9 mouse cellular contexts compared by ENCODE assay signal in the genomic region with DNA sequence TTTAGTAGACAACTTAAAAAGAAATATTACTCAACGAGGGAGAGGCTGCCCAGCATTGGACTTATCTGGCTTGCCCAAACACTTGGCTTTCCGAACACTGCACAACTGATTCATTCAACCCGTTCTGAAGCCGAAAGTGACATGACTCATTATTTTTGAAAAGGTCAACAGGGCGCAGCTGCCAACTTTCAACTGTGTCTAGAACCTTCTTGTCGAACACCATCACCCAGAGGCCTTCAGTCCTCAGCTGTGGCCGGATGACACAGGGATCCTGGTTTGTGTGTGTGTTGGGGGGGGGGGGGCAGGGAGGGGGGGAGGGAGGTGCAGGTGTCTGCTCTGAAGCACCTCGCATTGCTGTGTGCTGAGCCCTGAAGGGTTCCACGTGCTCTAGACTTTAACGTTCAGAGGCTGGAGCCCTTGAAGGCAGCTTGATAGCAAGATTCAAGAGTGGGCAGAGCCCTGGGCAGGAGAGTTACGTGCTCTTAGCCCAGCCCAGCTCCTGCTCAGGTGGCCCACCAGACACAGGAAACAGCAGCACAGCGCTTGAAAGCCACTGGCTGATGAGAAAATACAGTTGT.
A peak's percentile ranks its signal among the peaks of the same experiment; 100 is the strongest.
DNase-seq lines count a peak whose midpoint lies in the region; ATAC-seq and TF ChIP-seq lines count a peak whose summit lies in the region.
"Had no signal": no experiment of that assay in that cellular context is flagged by ENCODE, and none has a peak within 500 bp of the region (broad histone marks: within the 10 kb centered on the region; RNA-seq: fewer than 3 reads in every experiment).

No protein-coding gene starts in this region.

- peaks cover 5% of the 10 kb centered on the region; the same call in 1 of the 2 replicates for H3K4me1 ChIP-seq in lung, postnatal 0 days (ENCODE audit: insufficient read depth, low read depth, low read length)
- H3K4me1 ChIP-seq in hindbrain, postnatal 0 days (ENCODE audit: insufficient read depth, low read length) = no peaks in the 10 kb centered on the region

- WGBS in lung, postnatal 0 days = 46% methylated on average over 12 of the region's 12 CpGs
- 74% methylated on average over 12 of the region's 12 CpGs for WGBS in hindbrain, postnatal 0 days

- DNase-seq in urinary bladder, postnatal 14 days (ENCODE audit: low spot score) = peak; percentile 61
- no peak for DNase-seq in urinary bladder, adult 2 months (ENCODE audit: low spot score)
- peak; percentile 95 for DNase-seq in fibroblast of lung, adult 2 months (ENCODE audit: low read depth)
- peak; percentile 93 for DNase-seq in lung, postnatal 0 days (ENCODE audit: low spot score)
- DNase-seq in thymus, postnatal 36 days = peak; percentile 29 to 45
- DNase-seq in hindbrain, postnatal 0 days (ENCODE audit: low spot score) = no peak
- DNase-seq in B cell, adult 2 months = no peak

- H3K27ac ChIP-seq in lung, postnatal 0 days (ENCODE audit: low read length) = peak overlapping the region; percentile 70
- H3K27ac ChIP-seq in hindbrain, postnatal 0 days = no peak overlapping the region
- H3K27ac ChIP-seq: heart, embryonic 15.5 days had no signal

- no peak overlapping the region for H3K4me3 ChIP-seq in lung, postnatal 0 days (ENCODE audit: low read depth, low read length)
- no peak overlapping the region for H3K4me3 ChIP-seq in hindbrain, postnatal 0 days (ENCODE audit: low read length)
- H3K4me3 ChIP-seq: heart, embryonic 15.5 days had no signal

- no peaks in the 10 kb centered on the region for H3K27me3 ChIP-seq in lung, postnatal 0 days (replicated peaks; ENCODE audit: insufficient read depth, low read length)
- no peaks in the 10 kb centered on the region for H3K27me3 ChIP-seq in hindbrain, postnatal 0 days (ENCODE audit: insufficient read depth, low read length)
- H3K27me3 ChIP-seq: heart, embryonic 15.5 days had no signal

- H3K9ac ChIP-seq in lung, postnatal 0 days (replicated peaks; ENCODE audit: low read depth) = no peak overlapping the region
- H3K9ac ChIP-seq in hindbrain, postnatal 0 days (replicated peaks; ENCODE audit: low read length) = no peak overlapping the region
- H3K9ac ChIP-seq: heart, embryonic 15.5 days had no signal

- no peaks in the 10 kb centered on the region for H3K36me3 ChIP-seq in lung, postnatal 0 days (ENCODE audit: insufficient read depth, low read length)
- no peaks in the 10 kb centered on the region for H3K36me3 ChIP-seq in hindbrain, postnatal 0 days (ENCODE audit: insufficient read depth, low read length)
- H3K36me3 ChIP-seq: heart, embryonic 15.5 days had no signal

- TF ChIP-seq EP300 in lung, postnatal 0 days (IDR thresholded peaks at IDR 0.05) = 0 out of 2 replicates have a peak, but pooled peaks have one; percentile 59

- ATAC-seq in lung, postnatal 0 days = peak; percentile 88
- ATAC-seq in hindbrain, postnatal 0 days = no peak
- ATAC-seq in granulocyte monocyte progenitor cell, adult 5-6 weeks (replicated peaks; ENCODE audit: poor library complexity, severe bottlenecking) = no peak

- no peak overlapping the region for H3K4me2 ChIP-seq in lung, postnatal 0 days (replicated peaks; ENCODE audit: low read depth, low read length)
- H3K4me2 ChIP-seq in hindbrain, postnatal 0 days (ENCODE audit: low read depth, low read length) = no peak overlapping the region
- H3K4me2 ChIP-seq: heart, embryonic 15.5 days had no signal

- H3K9me3 ChIP-seq in lung, postnatal 0 days (ENCODE audit: low read length) = no peaks in the 10 kb centered on the region
- no peaks in the 10 kb centered on the region for H3K9me3 ChIP-seq in hindbrain, postnatal 0 days (ENCODE audit: low read length)
- H3K9me3 ChIP-seq: heart, embryonic 15.5 days had no signal

- TF ChIP-seq CTCF in lung, postnatal 0 days (IDR thresholded peaks at IDR 0.05) = no peak
- TF ChIP-seq CTCF in hindbrain, postnatal 0 days (IDR thresholded peaks at IDR 0.05; ENCODE audit: low read depth) = no peak

Comparison
In these comparisons a context has a peak if more than half of its experiments do, and no peak if none do; other contexts are left out.
1. DNase-seq: peak in urinary bladder, postnatal 14 days (single experiment), fibroblast of lung, adult 2 months (single experiment), lung, postnatal 0 days (single experiment) and thymus, postnatal 36 days (2 of 2); none in urinary bladder, adult 2 months (single experiment), hindbrain, postnatal 0 days (single experiment) and B cell, adult 2 months (0 of 2).